Mouse (Mus musculus): ENCODE measurements around the gene Olfr1370.
"Not testable (repeated sequence)": the region's sequence is repeated elsewhere in the genome, so short reads cannot be mapped to it uniquely, and the experiment has no call there.

Olfr1370 gene

GRCm38 (mm10) chr13:21074847-21075246 lies at the start of gene Olfr1370:
Gene Olfr1370, minus strand, starts transcription at chr13:21074947.
- no peak for DNase-seq (ENCODE audit: low spot score in 2 of 2)

- no peak for DNase-seq (ENCODE audit: low spot score in 2 of 2)
Measured at GRCm38 (mm10) chr13:21114121-21114520, 39.4 kb upstream of the Olfr1370 start.

- not testable (repeated sequence) for DNase-seq (ENCODE audit: low spot score in 2 of 2)
Measured at GRCm38 (mm10) chr13:21111183-21111582, 36.4 kb upstream of the Olfr1370 start, which contains the start of gene Olfr1369-ps1. Gene Olfr1369-ps1, plus strand, starts transcription at chr13:21111483.

- no peak for DNase-seq (ENCODE audit: low spot score in 2 of 2)
Measured at GRCm38 (mm10) chr13:21110441-21110840, 35.7 kb upstream of the Olfr1370 start.

GRCm38 (mm10) chr13:21109759-21110158 lies 35.0 kb upstream of the Olfr1370 start:
- no peak for DNase-seq (ENCODE audit: low spot score in 2 of 2)

- DNase-seq (ENCODE audit: low spot score in 2 of 2), result no peak
Measured at GRCm38 (mm10) chr13:21082686-21083085, 7.9 kb upstream of the Olfr1370 start.

GRCm38 (mm10) chr13:21066021-21066420 lies 8.7 kb downstream of the Olfr1370 start:
- DNase-seq (ENCODE audit: low spot score in 2 of 2), result no peak

- no peak for DNase-seq (ENCODE audit: low spot score in 2 of 2)
Measured at GRCm38 (mm10) chr13:21050118-21050517, 24.6 kb downstream of the Olfr1370 start.

- no peak for DNase-seq (ENCODE audit: low spot score in 2 of 2)
Measured at GRCm38 (mm10) chr13:21040589-21041199, 34.1 kb downstream of the Olfr1370 start.

GRCm38 (mm10) chr13:21035981-21036380 lies 38.8 kb downstream of the Olfr1370 start:
- DNase-seq (ENCODE audit: low spot score in 2 of 2), result no peak

GRCm38 (mm10) chr13:21035011-21035410 lies 39.7 kb downstream of the Olfr1370 start:
- DNase-seq (ENCODE audit: low spot score in 2 of 2), result no peak

- DNase-seq (ENCODE audit: low spot score in 2 of 2), result no peak
Measured at GRCm38 (mm10) chr13:21033176-21033575, 41.6 kb downstream of the Olfr1370 start.

- DNase-seq (ENCODE audit: low spot score in 2 of 2), result no peak
Measured at GRCm38 (mm10) chr13:21024831-21025230, 49.9 kb downstream of the Olfr1370 start.

Measured in spleen, postnatal 4 days (tissue).